Mouse (Mus musculus) adrenal gland, postnatal 4 days (tissue): ENCODE measurements at regions not wholly inside any gene's neighbourhood (a gene's known extent, or its start where the extent isn't known, plus 50 kb on each side); places are given as distances from the start of the nearest gene placed in this dataset.

Experiments
- DNase-seq, 2 experiments: peaks; one replicate each; pipeline ENCODE4 v3.0.0; 2021 to 2022; ENCODE audit warnings: low spot score in 2 of 2, mixed read lengths in 2 of 2

DNA sequence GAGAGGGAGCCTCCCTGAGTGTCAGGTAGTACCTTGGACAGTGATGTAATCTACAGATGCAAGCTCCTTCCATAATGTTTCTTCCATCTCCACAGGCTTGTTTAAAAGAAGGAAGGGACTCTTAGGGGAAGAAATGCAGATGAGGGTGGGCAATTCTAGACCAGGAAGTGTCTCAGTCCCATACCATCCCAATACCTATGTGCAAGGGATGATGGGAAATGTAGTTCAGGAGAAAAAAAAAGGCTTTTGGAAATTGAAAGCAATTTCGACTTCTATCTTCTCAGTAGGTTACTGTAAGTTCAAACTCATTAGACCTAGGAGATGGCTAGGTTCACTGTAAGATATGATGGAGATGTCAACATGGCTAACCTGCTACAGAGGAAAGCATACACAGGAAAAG is 68.3 kb downstream of the Cd83 start:
- no peak for DNase-seq

DNA sequence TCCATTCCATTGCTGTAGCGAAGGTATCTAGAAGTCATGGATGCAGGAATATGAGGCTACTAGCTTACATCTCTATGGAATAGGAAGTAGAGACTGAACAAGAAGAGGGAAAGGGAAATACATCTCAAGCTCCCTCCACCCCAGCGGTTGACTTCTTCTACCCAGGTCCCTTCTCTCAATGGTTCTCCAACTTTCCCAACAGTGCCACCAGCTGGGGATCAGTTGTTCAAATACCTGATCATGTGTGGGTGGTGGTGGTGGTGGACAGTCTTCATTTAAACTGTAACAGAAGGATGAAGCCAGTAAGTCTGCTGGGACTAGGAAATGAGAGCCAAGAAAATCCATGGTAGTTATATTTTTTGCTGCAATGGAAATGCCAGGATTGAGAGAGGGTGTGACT is 70.4 kb downstream of the Cd83 start:
- DNase-seq: no peak

- no peak for DNase-seq
Observed at GRCm38 (mm10) chr13:43860932-43861331, 76.4 kb downstream of the Cd83 start.

DNA sequence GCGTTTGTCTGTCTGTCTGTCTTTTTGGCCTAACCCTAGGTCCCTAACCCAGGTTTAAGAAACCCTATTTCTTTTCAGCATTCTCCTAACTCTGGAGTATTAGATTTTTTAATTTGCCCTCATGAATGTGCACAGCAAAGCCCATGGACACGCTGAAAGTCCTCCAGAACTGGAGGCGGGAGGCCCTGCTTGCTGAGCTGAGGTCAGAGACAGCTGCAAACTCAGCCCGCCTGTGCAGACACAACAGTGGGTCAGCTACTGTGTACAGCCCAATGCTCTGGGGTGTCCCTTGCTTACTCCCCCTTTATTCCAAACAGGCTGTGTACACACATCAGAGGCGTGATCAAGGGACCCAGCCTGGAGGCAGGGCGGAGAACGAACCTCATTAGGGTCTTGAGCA is 76.8 kb downstream of the Cd83 start:
- no peak for DNase-seq

- DNase-seq: no peak
Observed at GRCm38 (mm10) chr13:43862056-43862455, 77.5 kb downstream of the Cd83 start.

GRCm38 (mm10) chr13:43862586-43862985 is 78.0 kb downstream of the Cd83 start:
- DNase-seq: no peak

DNA sequence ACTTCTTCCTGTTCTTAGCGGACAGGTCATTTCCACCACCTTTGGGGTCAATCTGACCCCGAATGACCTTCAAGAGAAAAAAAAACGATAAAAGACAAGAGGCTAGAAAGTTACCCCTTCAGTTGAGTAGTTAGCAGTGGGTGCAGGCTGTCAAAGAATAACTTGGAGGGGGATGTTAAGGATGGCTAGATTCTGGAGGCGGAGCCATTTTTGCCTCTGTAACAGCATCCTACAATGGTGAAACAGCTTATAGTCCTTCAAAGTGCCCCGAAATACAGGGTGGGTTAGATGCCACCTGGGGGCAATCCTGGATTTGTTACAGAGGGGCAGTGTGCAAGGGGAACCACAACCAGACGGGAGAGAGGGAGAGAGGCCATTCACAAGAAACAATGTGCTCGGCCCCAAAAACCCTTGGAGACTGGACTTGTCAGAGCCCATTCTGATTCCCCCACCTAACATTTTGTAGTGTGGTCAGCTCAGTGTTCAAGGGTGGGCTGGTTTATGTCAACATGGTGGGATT is 79.1 kb downstream of the Cd83 start:
- no peak for DNase-seq

- DNase-seq: peak; percentile 98 to 99
Observed at GRCm38 (mm10) chr13:43864153-43864861, 79.7 kb downstream of the Cd83 start.

- DNase-seq: peak in 1 of 2 experiments; percentile 13
Observed at GRCm38 (mm10) chr13:43865036-43865435, 80.5 kb downstream of the Cd83 start.

DNA sequence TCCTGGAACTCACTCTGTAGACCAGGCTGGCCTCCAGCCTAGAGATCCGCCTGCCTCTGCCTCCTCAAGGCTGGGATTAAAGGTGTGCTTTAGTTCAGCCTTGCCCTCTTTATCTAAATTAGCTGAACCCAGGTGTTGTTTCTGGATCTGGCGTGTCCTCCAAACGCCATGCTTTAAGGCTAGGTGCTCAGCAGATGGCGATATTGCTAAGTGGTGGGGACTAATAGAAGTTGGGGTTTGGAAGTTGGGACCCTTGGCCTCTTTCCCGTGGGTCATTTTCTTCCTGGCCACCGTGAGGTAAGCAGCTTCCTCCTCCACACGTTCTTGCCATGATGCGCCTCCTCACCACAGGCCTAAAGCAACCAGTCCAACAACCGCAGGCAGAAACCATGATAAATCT is 91.3 kb downstream of the Cd83 start:
- no peak for DNase-seq

DNA sequence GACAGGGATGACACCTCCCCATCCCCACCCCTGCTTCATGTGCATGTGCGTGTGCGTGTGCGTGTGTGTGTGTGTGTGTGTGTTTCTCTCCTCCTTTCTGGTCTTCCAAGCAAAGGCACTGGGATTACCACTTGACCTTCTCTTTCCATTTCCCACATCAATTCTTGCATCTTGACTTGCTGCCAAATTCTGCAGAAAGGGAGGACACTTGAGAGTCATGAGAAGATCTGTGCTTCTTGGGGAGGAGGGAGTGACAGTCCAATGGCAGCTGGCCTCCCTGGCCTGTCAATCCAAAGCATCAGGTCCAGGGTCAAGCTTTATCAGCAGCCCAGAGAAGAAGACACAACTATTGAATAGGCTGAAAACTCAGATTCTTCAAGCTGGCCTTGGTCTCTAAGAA is 102.7 kb downstream of the Cd83 start:
- no peak for DNase-seq

DNA sequence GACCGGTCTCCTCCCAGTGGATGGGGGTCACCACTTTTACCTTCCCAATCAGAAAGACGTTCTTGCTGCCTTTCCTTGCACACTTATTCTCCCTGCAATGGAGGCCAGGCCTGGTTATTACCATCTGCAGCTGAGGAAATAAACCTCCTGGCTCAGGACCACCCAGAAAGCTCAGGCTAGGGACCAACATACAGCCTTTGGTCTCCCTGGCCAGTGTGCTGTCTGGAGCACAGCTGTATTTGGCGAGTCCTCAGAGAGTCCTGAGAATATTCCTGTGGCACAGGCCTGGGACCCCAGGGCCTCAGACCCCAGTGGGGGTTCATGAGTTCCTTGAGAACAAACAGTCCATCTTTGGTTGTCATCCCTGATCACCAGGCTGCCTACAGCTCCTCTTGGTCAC is 107.4 kb downstream of the Cd83 start:
- DNase-seq: no peak

GRCm38 (mm10) chr13:43895990-43896389 is 111.4 kb downstream of the Cd83 start:
- DNase-seq: no peak

DNA sequence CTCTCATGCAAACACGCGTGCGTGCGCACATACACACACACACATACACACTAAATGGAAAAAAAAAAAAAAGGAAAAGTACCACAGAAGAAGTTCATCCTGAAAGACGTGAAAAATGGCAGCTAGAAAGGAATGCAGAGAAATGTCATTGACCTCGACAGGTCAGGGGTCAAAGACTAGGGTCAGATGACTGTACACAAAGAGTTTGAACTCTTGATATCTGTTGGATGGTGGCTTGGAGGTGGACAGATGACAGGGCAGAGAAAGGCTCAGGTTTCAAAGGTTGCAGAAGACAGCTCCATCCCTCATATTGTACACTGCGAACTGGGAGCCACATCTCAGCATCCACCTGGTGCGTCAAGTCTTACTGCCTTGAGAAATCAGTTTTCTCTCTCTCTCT is 112.5 kb downstream of the Cd83 start:
- no peak for DNase-seq

DNA sequence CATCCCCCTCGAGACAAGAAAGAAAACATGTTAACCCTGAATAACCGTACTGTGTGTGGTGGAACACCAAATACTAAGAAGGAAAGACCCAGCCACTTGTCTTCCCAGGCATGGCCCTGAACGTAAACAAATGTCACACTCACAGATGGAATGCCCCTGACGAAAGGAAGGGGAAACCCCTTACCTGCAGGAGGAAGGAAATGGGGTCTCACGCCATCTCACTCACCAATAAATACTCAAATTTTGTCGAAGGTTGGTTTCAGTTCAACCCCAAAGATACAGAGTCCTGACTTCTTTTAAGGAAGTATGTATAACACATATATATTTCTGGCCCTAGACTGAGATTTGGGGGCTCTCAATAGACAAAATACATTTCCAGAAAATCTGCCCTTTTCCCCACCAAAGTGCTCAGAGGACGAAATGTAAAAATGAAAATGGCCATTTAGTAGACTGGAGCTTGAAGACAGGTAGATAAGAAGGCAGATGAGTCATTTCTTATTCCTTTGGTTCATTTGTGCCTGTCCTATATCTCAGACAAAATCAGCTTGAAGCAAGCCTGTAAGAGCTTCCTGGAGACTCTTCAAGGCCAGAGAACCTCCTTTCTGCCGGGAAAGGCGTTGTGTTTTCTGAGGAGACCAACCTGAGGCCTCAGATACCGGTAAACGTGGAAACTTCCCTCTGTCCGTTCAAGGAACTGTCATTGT is 114.1 kb downstream of the Cd83 start:
- DNase-seq: no peak

GRCm38 (mm10) chr13:43900115-43900514 is 115.5 kb downstream of the Cd83 start:
- DNase-seq: no peak

GRCm38 (mm10) chr13:43900758-43901157 is 116.2 kb downstream of the Cd83 start:
- DNase-seq: no peak

- peak in 1 of 2 experiments; percentile 43 for DNase-seq
Observed at GRCm38 (mm10) chr13:43903391-43903790, 118.8 kb downstream of the Cd83 start.

DNA sequence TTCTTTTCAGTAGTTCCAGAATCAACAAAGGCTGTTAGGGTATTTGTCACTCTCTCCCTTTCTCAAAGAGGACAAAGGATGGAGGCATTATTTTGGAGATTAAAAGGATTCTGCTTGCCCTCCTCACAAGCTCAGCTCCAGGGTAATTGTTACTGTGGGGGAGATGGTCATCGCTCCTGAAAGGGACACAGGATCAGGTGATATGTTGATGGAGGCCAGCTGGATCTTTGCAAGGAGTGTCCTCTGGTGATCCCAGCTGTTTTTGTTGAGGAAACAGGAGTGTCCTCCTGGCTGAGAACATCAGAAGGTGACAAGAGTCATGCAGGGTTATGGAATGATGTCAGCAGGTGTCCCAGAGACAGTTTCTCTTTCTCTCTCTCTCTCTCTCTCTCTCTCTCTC is 119.7 kb downstream of the Cd83 start:
- no peak for DNase-seq

DNA sequence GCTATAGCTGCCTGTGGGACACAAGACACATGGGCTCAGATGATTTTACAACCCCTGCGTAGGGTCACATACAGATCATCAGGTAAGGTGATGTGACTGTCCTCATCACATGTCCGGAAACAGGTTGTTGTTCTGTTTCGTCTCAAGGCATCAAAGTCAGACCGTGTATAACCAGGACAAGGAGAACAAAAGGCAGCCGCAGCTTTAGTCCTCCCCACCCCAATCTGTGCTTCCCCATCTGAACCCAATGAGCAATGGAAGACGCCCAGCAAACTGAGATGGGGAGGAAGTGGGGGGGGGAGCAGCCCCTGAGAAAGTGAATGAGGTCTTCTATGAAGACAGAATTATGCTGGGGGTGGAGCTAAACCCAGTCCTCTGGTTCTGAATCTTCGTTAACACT is 121.7 kb downstream of the Cd83 start:
- DNase-seq: no peak

DNA sequence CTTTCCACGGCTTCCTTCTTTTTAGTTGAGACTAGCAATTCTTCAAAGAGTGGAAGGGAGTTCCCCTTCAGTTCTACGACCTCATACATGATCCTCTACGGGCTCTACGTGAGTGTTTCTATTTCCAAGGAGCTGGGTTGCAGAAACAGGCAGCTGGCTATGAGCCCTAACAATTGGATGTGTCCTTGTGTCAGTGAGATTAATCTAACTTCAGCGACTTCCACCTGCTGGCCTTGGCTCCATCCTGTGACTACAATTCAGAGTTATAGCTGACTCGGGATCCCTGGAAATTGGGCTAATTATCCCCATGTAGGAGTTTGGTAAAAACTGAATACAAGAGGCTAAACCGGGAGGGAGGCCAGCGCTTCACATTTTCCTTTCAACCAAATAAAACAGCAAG is 122.8 kb downstream of the Cd83 start:
- no peak for DNase-seq

DNA sequence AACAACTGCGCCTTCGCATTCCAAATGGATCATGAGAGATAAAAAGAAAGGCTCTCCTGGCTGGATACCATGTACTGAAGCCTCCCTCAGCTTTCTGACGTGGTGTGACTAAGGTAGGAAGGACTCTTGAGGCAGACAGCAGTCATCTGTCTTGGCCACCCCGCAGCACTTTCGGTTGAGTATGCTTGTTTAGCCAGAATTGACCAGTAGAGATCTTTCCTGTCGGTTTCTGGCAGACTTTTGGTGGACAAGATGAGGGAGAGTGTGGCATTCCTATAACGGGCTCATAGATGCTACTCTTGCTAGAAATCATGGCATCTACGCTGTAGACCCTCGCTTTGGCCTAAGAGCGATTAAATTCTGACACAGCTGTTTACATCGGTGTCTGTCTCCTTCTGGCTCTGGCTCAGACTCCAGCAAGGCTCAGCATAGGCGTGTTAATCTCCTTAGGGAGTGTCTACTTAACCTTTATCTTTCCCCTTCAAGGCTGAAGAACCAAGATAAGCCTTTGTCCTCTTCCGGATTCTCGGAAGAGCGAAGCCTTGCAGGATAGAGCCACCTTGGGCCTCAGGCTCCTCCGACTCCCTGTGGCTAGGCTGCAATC is 123.6 kb downstream of the Cd83 start:
- no peak for DNase-seq
